Mouse (Mus musculus) frontal cortex, postnatal 36 days (tissue): ENCODE measurements around the gene Ivl.

Experiments
- DNase-seq, 2 experiments: peaks; one replicate each; pipeline ENCODE4 v3.0.0; 2022; ENCODE audit warnings: low spot score in 2 of 2

Ivl gene

GRCm38 (mm10) chr3:92573449-92574041 is at the start of gene Ivl:
Ivl (minus strand) TSS chr3:92573735.
- no peak for DNase-seq

GRCm38 (mm10) chr3:92621560-92621959 is 48.0 kb upstream of the Ivl start, which contains the start of gene Lce6a:
Lce6a (minus strand) TSS chr3:92621660.
- no peak for DNase-seq

DNA sequence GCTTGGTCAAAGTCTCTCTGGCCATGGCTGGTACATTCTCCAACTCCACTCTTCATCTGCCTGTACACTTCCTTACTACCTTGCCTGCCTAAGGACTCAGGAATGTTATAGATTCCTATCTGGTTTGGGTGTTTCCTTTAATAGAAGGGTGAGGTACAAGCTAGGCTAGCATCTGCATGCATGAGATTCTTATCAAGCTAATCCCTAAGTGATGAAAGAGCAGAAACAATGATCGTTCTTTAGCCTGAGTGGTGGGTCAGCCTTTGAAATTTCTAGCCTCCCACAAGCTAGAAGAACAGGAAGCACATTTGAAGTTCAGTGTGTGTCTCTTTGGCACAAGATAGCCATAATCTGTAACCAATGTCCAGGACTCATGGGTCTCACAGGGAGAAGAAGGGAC is 36.3 kb upstream of the Ivl start:
- DNase-seq, result no peak

DNA sequence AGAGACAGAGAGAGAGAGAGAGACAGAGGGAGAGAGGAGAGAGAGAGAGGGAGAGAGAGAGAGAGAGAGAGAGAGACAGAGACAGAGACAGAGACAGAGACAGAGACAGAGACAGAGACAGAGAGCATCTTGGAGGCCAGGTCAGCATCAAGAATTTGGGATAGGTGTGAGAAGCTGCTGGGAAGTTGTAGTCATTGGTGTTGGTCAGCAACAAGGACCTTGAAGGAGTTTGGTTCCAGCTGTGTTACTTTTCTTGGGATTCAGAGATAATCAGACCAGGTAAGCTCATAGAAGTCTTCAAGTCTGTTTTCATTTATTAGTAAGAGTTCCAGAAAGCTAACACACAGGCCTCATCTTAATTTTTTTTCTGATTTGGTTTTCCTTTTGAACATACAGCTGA is 33.9 kb upstream of the Ivl start, which contains the start of gene 2210017I01Rik:
Gene 2210017I01Rik (minus strand): TSS at position 101 of the 400 bp plus-strand sequence.
- DNase-seq, result no peak

GRCm38 (mm10) chr3:92602169-92602568 is 28.6 kb upstream of the Ivl start:
- DNase-seq, result no peak

- no peak for DNase-seq
Observed at GRCm38 (mm10) chr3:92600456-92600855, 26.9 kb upstream of the Ivl start.

GRCm38 (mm10) chr3:92599973-92600372 is 26.4 kb upstream of the Ivl start:
- no peak for DNase-seq

- DNase-seq, result no peak
Observed at GRCm38 (mm10) chr3:92598429-92598828, 24.9 kb upstream of the Ivl start.

- no peak for DNase-seq
Observed at GRCm38 (mm10) chr3:92588858-92589257, 15.3 kb upstream of the Ivl start, which contains the start of gene Smcp. Smcp (minus strand) TSS chr3:92588997.

DNA sequence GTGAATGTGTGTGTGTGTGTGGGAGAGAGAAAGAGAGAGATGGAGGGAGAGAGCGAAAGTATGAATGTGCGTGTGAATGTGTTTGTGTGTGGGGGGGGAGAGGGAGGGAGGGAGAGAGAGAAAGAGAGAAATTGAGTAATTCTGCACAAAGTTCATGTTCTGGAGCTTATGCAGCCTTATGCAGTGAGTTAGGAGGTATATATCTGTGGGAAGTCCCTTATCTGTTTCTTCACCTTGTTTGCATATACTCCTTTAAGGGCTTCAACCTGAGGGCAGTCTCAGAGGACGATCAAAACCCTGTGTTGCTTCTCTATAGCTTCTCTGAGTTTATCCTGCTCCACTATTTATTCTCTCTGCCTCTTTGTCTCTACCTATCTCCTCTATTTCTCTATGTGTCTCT is 13.7 kb upstream of the Ivl start:
- DNase-seq, result no peak

DNA sequence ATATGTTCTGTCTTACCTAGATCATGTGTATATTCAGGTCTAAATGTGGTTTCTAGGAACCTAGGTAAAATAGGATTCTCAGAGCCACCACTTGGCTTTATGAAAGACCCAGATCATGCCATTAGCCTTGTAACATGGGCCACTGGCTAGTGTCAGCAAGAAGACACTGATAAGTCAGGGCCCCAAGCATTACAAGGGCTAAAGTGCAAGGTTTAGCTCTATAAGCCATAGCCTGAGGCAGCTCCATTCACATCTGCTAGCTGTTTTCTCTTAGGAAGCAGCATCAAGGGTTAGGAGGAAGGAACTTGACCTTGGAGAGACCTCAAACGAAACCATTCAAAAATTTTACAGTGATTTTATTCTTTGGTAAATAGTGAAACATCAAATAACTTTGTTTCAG is 11.5 kb upstream of the Ivl start:
- no peak for DNase-seq

DNA sequence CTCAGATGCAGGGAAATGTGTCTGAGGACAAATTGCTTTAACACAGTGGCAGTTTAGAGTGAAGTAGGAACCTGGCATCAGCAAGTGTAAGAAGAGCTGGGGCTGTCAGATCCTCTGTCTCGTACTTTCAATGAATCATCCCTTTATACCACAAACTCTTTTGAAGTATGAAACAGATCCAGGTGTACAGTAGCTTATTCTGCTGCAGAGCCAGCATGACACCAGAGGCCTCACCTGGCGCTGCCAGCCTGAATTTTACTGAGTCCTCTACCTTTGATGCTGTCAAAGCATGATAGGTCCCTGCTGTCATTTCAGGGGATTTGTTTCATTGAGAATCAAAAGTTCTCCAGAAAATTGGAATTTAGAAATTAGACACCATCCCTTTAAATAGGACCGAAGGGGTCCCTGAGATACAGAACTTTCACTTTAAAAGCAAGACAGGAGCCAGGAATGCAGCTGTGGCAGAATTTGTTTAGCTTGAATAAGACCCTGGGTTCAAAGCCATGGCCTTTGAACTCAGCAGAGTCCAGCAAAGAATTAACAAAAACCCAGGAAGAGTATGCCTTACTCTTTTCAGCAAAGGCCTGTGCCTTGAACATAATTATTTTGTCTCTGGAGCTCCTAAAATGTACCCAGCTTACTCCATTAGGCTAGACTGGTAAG is 9.8 kb upstream of the Ivl start:
- DNase-seq, result no peak

DNA sequence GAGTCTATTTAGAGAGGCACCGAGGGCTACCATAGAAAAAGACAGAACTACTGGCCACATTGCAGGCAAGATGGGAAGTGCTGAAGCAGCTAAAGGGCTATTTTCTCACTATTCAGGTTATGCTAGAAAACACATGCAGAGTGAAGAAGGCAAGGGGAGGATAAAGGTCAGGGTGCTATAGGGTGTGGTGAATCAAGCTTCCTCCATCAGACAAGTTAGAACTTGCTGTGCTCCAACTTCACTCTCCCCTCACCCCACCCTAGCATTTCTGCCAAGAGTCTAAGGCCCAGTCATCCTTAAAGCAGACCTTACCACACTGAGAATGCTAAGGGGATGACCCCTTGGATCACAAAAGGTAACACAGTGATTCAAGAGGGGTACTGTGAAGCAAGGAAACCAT is 6.0 kb upstream of the Ivl start:
- DNase-seq, result no peak

DNA sequence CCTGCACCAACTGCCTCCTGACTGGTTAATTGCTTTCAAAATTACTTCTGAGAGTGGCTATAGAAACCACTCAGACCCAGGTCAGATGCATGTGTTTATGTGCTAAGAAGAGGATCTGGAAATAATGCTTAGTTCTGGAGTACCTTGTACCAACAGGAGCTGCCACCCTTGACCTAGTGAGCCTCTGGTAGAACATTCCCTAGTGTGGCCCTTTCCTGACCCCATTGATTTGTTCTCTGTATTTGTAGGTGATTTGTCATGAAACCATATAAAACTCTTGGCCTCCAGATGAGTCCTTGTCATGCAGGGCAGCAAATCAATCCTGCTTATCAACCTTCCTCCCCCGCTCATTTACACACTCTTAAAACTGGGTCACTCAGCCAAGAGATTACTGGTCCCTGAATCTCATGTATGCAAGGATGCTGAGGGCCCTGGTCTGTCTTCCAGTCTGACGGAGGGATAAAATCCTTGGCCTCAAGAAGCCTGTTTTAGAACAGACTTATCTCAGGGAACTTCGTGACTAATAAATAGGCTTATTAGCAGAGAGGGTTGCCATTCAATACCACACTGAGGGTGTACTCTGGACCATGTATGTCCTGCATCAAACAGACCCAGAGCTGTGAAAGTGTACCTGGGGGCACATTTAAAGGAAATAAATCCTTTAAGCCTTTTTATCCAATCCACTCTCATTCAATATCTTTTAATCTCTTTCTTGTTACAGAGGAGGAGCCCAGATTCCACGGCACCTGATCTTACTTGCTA is 5.3 kb upstream of the Ivl start:
- no peak for DNase-seq

- DNase-seq, result no peak
Observed at GRCm38 (mm10) chr3:92572514-92573155, 900 bp downstream of the Ivl start.

GRCm38 (mm10) chr3:92568752-92569151 is 4.8 kb downstream of the Ivl start:
- DNase-seq, result no peak

GRCm38 (mm10) chr3:92565418-92565817 is 8.1 kb downstream of the Ivl start:
- DNase-seq, result no peak

GRCm38 (mm10) chr3:92534411-92534810 is 39.1 kb downstream of the Ivl start, which contains the start of gene 2310046K23Rik:
2310046K23Rik (minus strand) TSS chr3:92534511.
- no peak for DNase-seq
